Mouse (Mus musculus) limb, embryonic 13.5 days (tissue): Measurements from ENCODE around the gene Cstad. TPM values are rescaled to one million over a fixed set of nuclear protein-coding genes. Genes with fewer than 3 reads are reported as not detected.
A peak's percentile ranks its signal among the peaks of the same experiment; 100 is the strongest.

ENCODE experiments used
- ATAC-seq: fragments of 200-750 bp; cut with Nextera tagmentation; 2 replicates; pipeline ENCODE4 v1.8.0; 2017; ENCODE audit warnings: low read depth, moderate number of reproducible peaks, moderate TSS enrichment; ENCODE audit not compliant: low FRiP score
- H3K27ac ChIP-seq: fragments of 300-500 bp; sonication (generic); 2 replicates; pipeline ENCODE4 v1.5.1; 2015; ENCODE audit warnings: inconsistent platforms, mild to moderate bottlenecking, moderate library complexity
- H3K27me3 ChIP-seq: fragments of 300-500 bp; sonication (generic); 2 replicates; pipeline ENCODE4 v1.6.1; 2015; ENCODE audit warnings: mild to moderate bottlenecking, inconsistent platforms
- H3K36me3 ChIP-seq: fragments of 300-500 bp; sonication (generic); 2 replicates; pipeline ENCODE4 v1.6.1; 2015; ENCODE audit warnings: inconsistent platforms, mild to moderate bottlenecking, moderate library complexity
- H3K4me1 ChIP-seq: fragments of 300-500 bp; sonication (generic); 2 replicates; pipeline ENCODE4 v1.6.1; 2015; ENCODE audit warnings: inconsistent platforms
- H3K4me2 ChIP-seq: fragments of 300-500 bp; sonication (generic); replicated peaks from 2 replicates; pipeline ENCODE4 v1.6.1; 2015; ENCODE audit warnings: inconsistent platforms, mild to moderate bottlenecking, moderate library complexity
- H3K4me3 ChIP-seq: fragments of 300-500 bp; sonication (generic); 2 replicates; pipeline ENCODE4 v1.5.1; 2015; ENCODE audit warnings: moderate library complexity, mild to moderate bottlenecking, inconsistent platforms
- H3K9ac ChIP-seq: fragments of 300-500 bp; sonication (generic); 2 replicates; pipeline ENCODE4 v1.6.1; 2015; ENCODE audit warnings: mild to moderate bottlenecking, inconsistent platforms
- H3K9me3 ChIP-seq: fragments of 300-500 bp; sonication (generic); 2 replicates; pipeline ENCODE4 v1.6.1; 2016; ENCODE audit warnings: inconsistent platforms
- WGBS: fragments of 180-500 bp; shearing (Covaris S2); methylation state at CpG from one replicate; pipeline ENCODE4 v1.1.7; 2015; 5-methylcytosine and 5-hydroxymethylcytosine counted together
- polyA plus RNA-seq: library from polyadenylated mRNA; unstranded; fragments of >200 nt; fragmentation: Nextera tagmentation; extraction: Ambion mirVana; gene quantifications from 2 replicates; pipeline ENCODE4 v1.2.1, GENCODE M21; 2015

The Cstad gene
- polyA plus RNA-seq, 1 experiment from 2014 or later: 1.6 TPM

- Histone ChIP-seq H3K27me3 (no peaks in the 10 kb centered on the region), H3K4me1 (peaks cover 45% of the 10 kb centered on the region), H3K27ac (peak overlapping the region; percentile 82), H3K36me3 (no peaks in the 10 kb centered on the region), H3K4me3 (no peak overlapping the region), H3K9me3 (no peaks in the 10 kb centered on the region), H3K9ac (0 out of 2 replicates have a peak overlapping the region, but pooled peaks have one; percentile 43), H3K4me2 (peak overlapping the region; percentile 31)
- ATAC-seq: peak; percentile 66; the same call in 1 of the 2 replicates
- 8% methylated on average over 11 of the region's 11 CpGs for WGBS
Measured at GRCm38 (mm10) chr2:30640021-30640481, 45.2 kb downstream of the Cstad start.

GRCm38 (mm10) chr2:30642810-30643209 is 48.0 kb downstream of the Cstad start:
- no peak overlapping the region for H3K4me3 ChIP-seq
- ATAC-seq: no peak
- H3K27me3 ChIP-seq: no peaks in the 10 kb centered on the region
- no peak overlapping the region for H3K27ac ChIP-seq
- H3K9me3 ChIP-seq: no peaks in the 10 kb centered on the region
- H3K4me1 ChIP-seq: peaks cover 50% of the 10 kb centered on the region
- H3K36me3 ChIP-seq: no peaks in the 10 kb centered on the region
- no peak overlapping the region for H3K4me2 ChIP-seq
- WGBS: 10% methylated on average over 5 of the region's 5 CpGs
- H3K9ac ChIP-seq: no peak overlapping the region

- Histone ChIP-seq H3K9ac (no peak overlapping the region), H3K27ac (no peak overlapping the region), H3K4me2 (no peak overlapping the region), H3K4me3 (no peak overlapping the region), H3K27me3 (no peaks in the 10 kb centered on the region), H3K9me3 (no peaks in the 10 kb centered on the region), H3K4me1 (peaks cover 53% of the 10 kb centered on the region), H3K36me3 (no peaks in the 10 kb centered on the region)
- no peak for ATAC-seq
- WGBS: 79% methylated on average over 7 of the region's 7 CpGs
Measured at GRCm38 (mm10) chr2:30643422-30643821, 48.6 kb downstream of the Cstad start.

GRCm38 (mm10) chr2:30646833-30647232 is 52.0 kb downstream of the Cstad start:
- peak; percentile 59; the same call in 1 of the 2 replicates for ATAC-seq
- Histone ChIP-seq H3K27ac (peak overlapping the region; percentile 82), H3K4me3 (no peak overlapping the region), H3K9me3 (no peaks in the 10 kb centered on the region), H3K4me2 (peak overlapping the region; percentile 39), H3K36me3 (no peaks in the 10 kb centered on the region), H3K27me3 (no peaks in the 10 kb centered on the region), H3K9ac (peak overlapping the region; percentile 25; the same call in 1 of the 2 replicates), H3K4me1 (peaks cover 49% of the 10 kb centered on the region)
- 13% methylated on average over 5 of the region's 5 CpGs for WGBS

GRCm38 (mm10) chr2:30647303-30647881 is 52.6 kb downstream of the Cstad start:
- Histone ChIP-seq H3K4me2 (peak overlapping the region; percentile 39), H3K9me3 (no peaks in the 10 kb centered on the region), H3K9ac (peak overlapping the region; percentile 25; the same call in 1 of the 2 replicates), H3K4me3 (no peak overlapping the region), H3K4me1 (peaks cover 53% of the 10 kb centered on the region), H3K27me3 (no peaks in the 10 kb centered on the region), H3K27ac (peak overlapping the region; percentile 82), H3K36me3 (no peaks in the 10 kb centered on the region)
- ATAC-seq: peak; percentile 77
- 7% methylated on average over 11 of the region's 11 CpGs for WGBS

GRCm38 (mm10) chr2:30647882-30648494 is 53.1 kb downstream of the Cstad start:
- peak overlapping the region; percentile 82 for H3K27ac ChIP-seq
- peaks cover 53% of the 10 kb centered on the region for H3K4me1 ChIP-seq
- H3K9me3 ChIP-seq: no peaks in the 10 kb centered on the region
- peak overlapping the region; percentile 39 for H3K4me2 ChIP-seq
- H3K27me3 ChIP-seq: no peaks in the 10 kb centered on the region
- H3K36me3 ChIP-seq: no peaks in the 10 kb centered on the region
- no peak for ATAC-seq
- 24% methylated on average over 13 of the region's 13 CpGs for WGBS
- H3K4me3 ChIP-seq: no peak overlapping the region
- H3K9ac ChIP-seq: no peak overlapping the region; the same call in 1 of the 2 replicates

- WGBS: 60% methylated on average over 9 of the region's 9 CpGs
- no peak overlapping the region for H3K4me2 ChIP-seq
- H3K36me3 ChIP-seq: no peaks in the 10 kb centered on the region
- H3K9ac ChIP-seq: no peak overlapping the region
- H3K4me1 ChIP-seq: peaks cover 67% of the 10 kb centered on the region
- no peaks in the 10 kb centered on the region for H3K27me3 ChIP-seq
- H3K4me3 ChIP-seq: no peak overlapping the region
- ATAC-seq: no peak
- peak overlapping the region; percentile 58 for H3K27ac ChIP-seq
- 0 out of 2 replicates have a peak, but pooled peaks cover 4% of the 10 kb centered on the region for H3K9me3 ChIP-seq
Measured at GRCm38 (mm10) chr2:30650249-30650648, 55.4 kb downstream of the Cstad start.

- Histone ChIP-seq H3K4me2 (no peak overlapping the region), H3K9me3 (0 out of 2 replicates have a peak, but pooled peaks cover 4% of the 10 kb centered on the region), H3K9ac (no peak overlapping the region), H3K4me3 (no peak overlapping the region), H3K27me3 (no peaks in the 10 kb centered on the region), H3K36me3 (no peaks in the 10 kb centered on the region), H3K27ac (peak overlapping the region; percentile 97), H3K4me1 (peaks cover 68% of the 10 kb centered on the region)
- 100% methylated on average over 1 of the region's 1 CpGs for WGBS
- ATAC-seq: no peak
Measured at GRCm38 (mm10) chr2:30651831-30652230, 57.0 kb downstream of the Cstad start.

GRCm38 (mm10) chr2:30652581-30653037 is 57.8 kb downstream of the Cstad start:
- peaks cover 68% of the 10 kb centered on the region for H3K4me1 ChIP-seq
- WGBS: 6% methylated on average over 13 of the region's 13 CpGs

GRCm38 (mm10) chr2:30653046-30653445 is 58.2 kb downstream of the Cstad start:
- no peaks in the 10 kb centered on the region for H3K36me3 ChIP-seq
- peaks cover 68% of the 10 kb centered on the region for H3K4me1 ChIP-seq
- H3K9me3 ChIP-seq: 0 out of 2 replicates have a peak, but pooled peaks cover 4% of the 10 kb centered on the region
- H3K27ac ChIP-seq: peak overlapping the region; percentile 97
- WGBS: 78% methylated on average over 4 of the region's 4 CpGs
- ATAC-seq: no peak
- no peaks in the 10 kb centered on the region for H3K27me3 ChIP-seq
- no peak overlapping the region for H3K4me3 ChIP-seq
- H3K4me2 ChIP-seq: peak overlapping the region; percentile 45
- peak overlapping the region; percentile 46 for H3K9ac ChIP-seq

More at GRCm38 (mm10) chr2:30652581-30653037, 57.8 kb downstream of the Cstad start:
- Histone ChIP-seq H3K9me3 (0 out of 2 replicates have a peak, but pooled peaks cover 4% of the 10 kb centered on the region), H3K4me2 (peak overlapping the region; percentile 45), H3K27ac (peak overlapping the region; percentile 97), H3K9ac (peak overlapping the region; percentile 46), H3K4me3 (no peak overlapping the region), H3K27me3 (no peaks in the 10 kb centered on the region), H3K36me3 (no peaks in the 10 kb centered on the region)
- peak; percentile 74 for ATAC-seq

- ATAC-seq: no peak
- Histone ChIP-seq H3K36me3 (no peaks in the 10 kb centered on the region), H3K9me3 (0 out of 2 replicates have a peak, but pooled peaks cover 4% of the 10 kb centered on the region), H3K27ac (peak overlapping the region; percentile 29; the same call in 1 of the 2 replicates), H3K27me3 (no peaks in the 10 kb centered on the region), H3K4me2 (no peak overlapping the region), H3K9ac (no peak overlapping the region), H3K4me3 (no peak overlapping the region), H3K4me1 (peaks cover 74% of the 10 kb centered on the region)
- WGBS: 92% methylated on average over 9 of the region's 9 CpGs
Measured at GRCm38 (mm10) chr2:30654158-30654557, 59.3 kb downstream of the Cstad start.

- H3K27me3 ChIP-seq: no peaks in the 10 kb centered on the region
- ATAC-seq: no peak
- 72% methylated on average over 6 of the region's 6 CpGs for WGBS
- H3K4me1 ChIP-seq: peaks cover 78% of the 10 kb centered on the region
- no peak overlapping the region for H3K4me2 ChIP-seq
- H3K36me3 ChIP-seq: no peaks in the 10 kb centered on the region
- H3K27ac ChIP-seq: peak overlapping the region; percentile 29; the same call in 1 of the 2 replicates
- 0 out of 2 replicates have a peak, but pooled peaks cover 4% of the 10 kb centered on the region for H3K9me3 ChIP-seq
- H3K9ac ChIP-seq: no peak overlapping the region
- H3K4me3 ChIP-seq: no peak overlapping the region
Measured at GRCm38 (mm10) chr2:30654582-30654981, 59.7 kb downstream of the Cstad start.
